26 mouse cellular contexts compared by ENCODE assay signal in genomic region chr11:32333235-32333634, GRCm38 (mm10). TPM values are rescaled to one million over a fixed set of nuclear protein-coding genes. Genes with fewer than 3 reads are reported as not detected.
DNase-seq lines count a peak whose midpoint lies in the region; ATAC-seq lines count a peak whose summit lies in the region.
"Had no signal": no experiment of that assay in that cellular context is flagged by ENCODE, and none has a peak within 500 bp of the region (broad histone marks: within the 10 kb centered on the region; RNA-seq: fewer than 3 reads in every experiment).

No protein-coding gene starts in this region.

- 0 out of 2 replicates have a peak, but pooled peaks cover 2% of the 10 kb centered on the region for H3K4me1 ChIP-seq in hindbrain, embryonic 11.5 days (replicated peaks; ENCODE audit: control insufficient read depth, insufficient read depth, low read length)
- H3K4me1 ChIP-seq: heart, embryonic 10.5 days had no signal

- ATAC-seq in common myeloid progenitor, adult 5-6 weeks (replicated peaks; ENCODE audit: low read depth, poor library complexity, severe bottlenecking) = peak; percentile 68
- ATAC-seq in megakaryocyte, adult 5-6 weeks (ENCODE audit: poor library complexity, severe bottlenecking) = peak; percentile 67
- no peak for ATAC-seq in hindbrain, embryonic 11.5 days (ENCODE audit: low FRiP score)
- ATAC-seq: CD4-positive, CD25-positive, alpha-beta regulatory T cell, adult 4 months; forebrain, embryonic 15.5 days; hindbrain, embryonic 16.5 days; intestine, embryonic 15.5 days had no signal

- no peaks in the 10 kb centered on the region for H3K36me3 ChIP-seq in hindbrain, embryonic 11.5 days (ENCODE audit: control insufficient read depth, insufficient read depth, low read length)
- H3K36me3 ChIP-seq: embryonic facial prominence, embryonic 12.5 days; embryonic facial prominence, embryonic 15.5 days; forebrain, embryonic 12.5 days; forebrain, embryonic 15.5 days; heart, embryonic 10.5 days; heart, embryonic 13.5 days; hindbrain, embryonic 13.5 days; intestine, embryonic 15.5 days had no signal

- DNase-seq in layer of hippocampus, adult 18-20 months (ENCODE audit: low spot score in 2 of 2) = peak; percentile 36 to 70
- DNase-seq in layer of hippocampus, adult 8-10 months (ENCODE audit: low spot score in 2 of 2) = no peak
- DNase-seq in hindbrain, embryonic 11.5 days (ENCODE audit: low spot score) = no peak
- no peak for DNase-seq in thymus, postnatal 25 days
- DNase-seq: adrenal gland, adult 2 months; adrenal gland, postnatal 14 days; cerebellum, adult 18-20 months; cerebellum, adult 9-10 months; gastrocnemius, postnatal 25 days; heart, adult 2 months; heart, postnatal 14 days; heart, postnatal 4 days had no signal

- WGBS in hindbrain, embryonic 11.5 days = 69% methylated on average over 2 of the region's 2 CpGs

- H3K9me3 ChIP-seq in hindbrain, embryonic 11.5 days (ENCODE audit: control insufficient read depth, low read length) = no peaks in the 10 kb centered on the region
- H3K9me3 ChIP-seq: embryonic facial prominence, embryonic 15.5 days; forebrain, embryonic 15.5 days; heart, embryonic 10.5 days; hindbrain, embryonic 13.5 days; intestine, embryonic 15.5 days had no signal

- H3K27ac ChIP-seq in hindbrain, embryonic 11.5 days (ENCODE audit: low read depth, low read length) = no peak overlapping the region
- H3K27ac ChIP-seq: embryonic facial prominence, embryonic 12.5 days; embryonic facial prominence, embryonic 15.5 days; forebrain, embryonic 12.5 days; forebrain, embryonic 15.5 days; heart, adult 2 months; heart, embryonic 10.5 days; heart, embryonic 13.5 days; hindbrain, embryonic 13.5 days; intestine, embryonic 15.5 days had no signal

- H3K27me3 ChIP-seq in hindbrain, embryonic 11.5 days (ENCODE audit: control insufficient read depth, insufficient read depth, low read length) = no peaks in the 10 kb centered on the region
- H3K27me3 ChIP-seq: embryonic facial prominence, embryonic 12.5 days; embryonic facial prominence, embryonic 15.5 days; forebrain, embryonic 15.5 days; intestine, embryonic 15.5 days had no signal

- no peak overlapping the region for H3K4me3 ChIP-seq in hindbrain, embryonic 11.5 days (ENCODE audit: low read depth, low read length)
- H3K4me3 ChIP-seq: embryonic facial prominence, embryonic 12.5 days; embryonic facial prominence, embryonic 15.5 days; forebrain, embryonic 12.5 days; forebrain, embryonic 15.5 days; heart, adult 2 months; heart, embryonic 10.5 days; heart, embryonic 13.5 days; hindbrain, embryonic 13.5 days; intestine, embryonic 15.5 days had no signal

- H3K9ac ChIP-seq in hindbrain, embryonic 11.5 days (ENCODE audit: low read depth, low read length) = no peak overlapping the region
- H3K9ac ChIP-seq: embryonic facial prominence, embryonic 12.5 days; embryonic facial prominence, embryonic 15.5 days; forebrain, embryonic 12.5 days; forebrain, embryonic 15.5 days; heart, embryonic 13.5 days; hindbrain, embryonic 13.5 days; intestine, embryonic 15.5 days had no signal

- H3K4me2 ChIP-seq in hindbrain, embryonic 11.5 days (replicated peaks; ENCODE audit: low read depth, low read length) = no peak overlapping the region
- H3K4me2 ChIP-seq: embryonic facial prominence, embryonic 12.5 days; embryonic facial prominence, embryonic 15.5 days; forebrain, embryonic 12.5 days; forebrain, embryonic 15.5 days; heart, embryonic 13.5 days; hindbrain, embryonic 13.5 days; intestine, embryonic 15.5 days had no signal

RNA-seq across cellular contexts. Expression of gene Sh3pxd2b, which starts 14.4 kb away (rescaled TPM):
- 10 to 100 TPM; 10.0 to 12.0 TPM for total RNA-seq in layer of hippocampus, adult 18-20 months (2021)
- total RNA-seq in layer of hippocampus, adult 8-10 months (2022) = 10 to 100 TPM; 12.8 to 13.8 (median 13.2) TPM
- total RNA-seq in common myeloid progenitor, adult 5-6 weeks (2017) = 2.5 and 3.0 TPM in 2 replicates
- total RNA-seq in megakaryocyte, adult 5-6 weeks (2015) = 5.3 and 7.0 TPM in 2 replicates
- 2.4 and 2.9 TPM in 2 replicates for total RNA-seq in megakaryocyte, adult 5-6 weeks (2017)
- 21.1 and 24.2 TPM in 2 replicates for polyA plus RNA-seq in hindbrain, embryonic 11.5 days (2014; fragmentation: Nextera tagmentation; extraction: Ambion mirVana)

RNA-seq across cellular contexts. Expression of gene Hbq1a, which starts 33.4 kb away (rescaled TPM):
- total RNA-seq in layer of hippocampus, adult 18-20 months (2021) = 1 to 10 TPM in 1 of 2 experiments, under 1 TPM in 1; 0.97 to 1.3 TPM
- total RNA-seq in layer of hippocampus, adult 8-10 months (2022) = 1 to 10 TPM in 1 of 4 experiments, under 1 TPM in 2, not detected in 1; 0.89 to 3.5 (median 0.91) TPM
- not detected in 2 replicates for total RNA-seq in common myeloid progenitor, adult 5-6 weeks (2017)
- total RNA-seq in megakaryocyte, adult 5-6 weeks (2015) = not detected in 2 replicates
- not detected in 2 replicates for total RNA-seq in megakaryocyte, adult 5-6 weeks (2017)
- not detected in 2 replicates for polyA plus RNA-seq in hindbrain, embryonic 11.5 days (2014; fragmentation: Nextera tagmentation; extraction: Ambion mirVana)
- total RNA-seq: adrenal gland, adult 2 months; gastrocnemius, adult 8-10 months; gastrocnemius, postnatal 25 days had no signal
- polyA plus RNA-seq: adrenal gland, adult 2 months; CD4-positive, CD25-positive, alpha-beta regulatory T cell, adult 4 months; embryonic facial prominence, embryonic 12.5 days; heart, embryonic 10.5 days had no signal

RNA-seq across cellular contexts. Expression of gene Hba-a2, which starts 36.9 kb away (rescaled TPM):
- total RNA-seq in layer of hippocampus, adult 18-20 months (2021) = 100 to 1,000 TPM; 253 to 257 TPM
- 100 to 1,000 TPM; 122 to 263 (median 165) TPM for total RNA-seq in layer of hippocampus, adult 8-10 months (2022)
- total RNA-seq in common myeloid progenitor, adult 5-6 weeks (2017) = 89.2 and 92.8 TPM in 2 replicates
- total RNA-seq in megakaryocyte, adult 5-6 weeks (2015) = 72.7 and 158 TPM in 2 replicates
- 99.3 and 270 TPM in 2 replicates for total RNA-seq in megakaryocyte, adult 5-6 weeks (2017)
- polyA plus RNA-seq in hindbrain, embryonic 11.5 days (2014; fragmentation: Nextera tagmentation; extraction: Ambion mirVana) = 5,394 and 5,453 TPM in 2 replicates
- polyA plus RNA-seq: C2C12 had no signal

RNA-seq across cellular contexts. Expression of gene Hbq1b, which starts 46.5 kb away (rescaled TPM):
- 1 to 10 TPM in 1 of 2 experiments, not detected in 1; 1.6 TPM for total RNA-seq in layer of hippocampus, adult 18-20 months (2021)
- total RNA-seq in layer of hippocampus, adult 8-10 months (2022) = 1 to 10 TPM in 2 of 4 experiments, not detected in 2; 1.1 to 2.5 TPM
- total RNA-seq in common myeloid progenitor, adult 5-6 weeks (2017) = not detected in 2 replicates
- 1.1 TPM in 1 of 2 replicates, not detected in the other for total RNA-seq in megakaryocyte, adult 5-6 weeks (2015)
- not detected in 2 replicates for total RNA-seq in megakaryocyte, adult 5-6 weeks (2017)
- polyA plus RNA-seq in hindbrain, embryonic 11.5 days (2014; fragmentation: Nextera tagmentation; extraction: Ambion mirVana) = 6.7 and 7.2 TPM in 2 replicates
- total RNA-seq: gastrocnemius, adult 8-10 months; gastrocnemius, postnatal 25 days had no signal
- polyA plus RNA-seq: C2C12; CD4-positive, CD25-positive, alpha-beta regulatory T cell, adult 4 months had no signal

RNA-seq across cellular contexts. Expression of gene Hba-a1, which starts 49.9 kb away (rescaled TPM):
- 100 to 1,000 TPM; 298 to 318 TPM for total RNA-seq in layer of hippocampus, adult 18-20 months (2021)
- 100 to 1,000 TPM; 157 to 300 (median 205) TPM for total RNA-seq in layer of hippocampus, adult 8-10 months (2022)
- total RNA-seq in common myeloid progenitor, adult 5-6 weeks (2017) = 18.1 and 30.7 TPM in 2 replicates
- total RNA-seq in megakaryocyte, adult 5-6 weeks (2015) = 53.9 and 134 TPM in 2 replicates
- total RNA-seq in megakaryocyte, adult 5-6 weeks (2017) = 18.7 and 44.2 TPM in 2 replicates
- 2,798 and 2,861 TPM in 2 replicates for polyA plus RNA-seq in hindbrain, embryonic 11.5 days (2014; fragmentation: Nextera tagmentation; extraction: Ambion mirVana)

Comparison
In these comparisons a context has a peak if more than half of its experiments do, and no peak if none do; other contexts are left out.
1. DNase-seq: peak in layer of hippocampus, adult 18-20 months (2 of 2); none in layer of hippocampus, adult 8-10 months (0 of 2), hindbrain, embryonic 11.5 days (single experiment) and thymus, postnatal 25 days (single experiment).